Mouse (Mus musculus) layer of hippocampus, adult 11-12 months (tissue): ENCODE measurements around the gene Zfp457.
"Not testable (repeated sequence)": the region's sequence is repeated elsewhere in the genome, so short reads cannot be mapped to it uniquely, and the experiment has no call there.

Source experiments
- DNase-seq: peaks from one replicate; pipeline ENCODE4 v3.0.0; 2022; ENCODE audit warnings: low spot score

Gene Zfp457

GRCm38 (mm10) chr13:67305822-67306672 is at the start of gene Zfp457:
Gene Zfp457, minus strand, starts transcription at chr13:67306485.
- peak; percentile 95 for DNase-seq

- DNase-seq: no peak
Measured at GRCm38 (mm10) chr13:67351854-67352253, 45.6 kb upstream of the Zfp457 start.

GRCm38 (mm10) chr13:67343422-67343821 is 37.1 kb upstream of the Zfp457 start:
- DNase-seq: no peak

GRCm38 (mm10) chr13:67332877-67333276 is 26.6 kb upstream of the Zfp457 start:
- no peak for DNase-seq

- DNase-seq: peak; percentile 87
Measured at GRCm38 (mm10) chr13:67332019-67332724, 25.9 kb upstream of the Zfp457 start, which contains the start of gene Zfp595. Gene Zfp595, minus strand, starts transcription at chr13:67332570.

GRCm38 (mm10) chr13:67306718-67307117 is 433 bp upstream of the Zfp457 start:
- no peak for DNase-seq

- DNase-seq: peak; percentile 35
Measured at GRCm38 (mm10) chr13:67278314-67278713, 28.0 kb downstream of the Zfp457 start, which contains the start of gene Zfp458. Gene Zfp458, minus strand, starts transcription at chr13:67278466.

GRCm38 (mm10) chr13:67269383-67270065 is 36.8 kb downstream of the Zfp457 start:
- DNase-seq: not testable (repeated sequence)

- peak; percentile 84 for DNase-seq
Measured at GRCm38 (mm10) chr13:67268568-67269369, 37.5 kb downstream of the Zfp457 start.
